Mouse (Mus musculus) hindbrain, embryonic 10.5 days (tissue): ENCODE data around the gene Bbs1. TPM values are rescaled to one million over a fixed set of nuclear protein-coding genes. Genes with fewer than 3 reads are reported as not detected.
A peak's percentile ranks its signal among the peaks of the same experiment; 100 is the strongest.

Experiments used
- DNase-seq: peaks from one replicate; pipeline ENCODE4 v3.0.0-alpha.2; 2017; ENCODE audit warnings: low spot score
- H3K27ac ChIP-seq: fragments of 300-500 bp; sonication (generic); 2 replicates; pipeline ENCODE4 v1.5.1; 2016; ENCODE audit warnings: mild to moderate bottlenecking, moderate library complexity
- H3K27me3 ChIP-seq: fragments of 300-500 bp; sonication (generic); 2 replicates; pipeline ENCODE4 v1.6.1; 2016; ENCODE audit warnings: mild to moderate bottlenecking; ENCODE audit not compliant: poor library complexity, insufficient read depth, severe bottlenecking
- H3K36me3 ChIP-seq: fragments of 300-500 bp; sonication (generic); 2 replicates; pipeline ENCODE4 v1.6.1; 2016; ENCODE audit warnings: mild to moderate bottlenecking, moderate library complexity
- H3K4me1 ChIP-seq: fragments of 300-500 bp; sonication (generic); replicated peaks from 2 replicates; pipeline ENCODE4 v1.6.1; 2016; ENCODE audit warnings: mild to moderate bottlenecking
- H3K4me3 ChIP-seq: fragments of 300-500 bp; sonication (generic); 2 replicates; pipeline ENCODE4 v1.5.1; 2016; ENCODE audit warnings: mild to moderate bottlenecking, moderate library complexity
- H3K9me3 ChIP-seq: fragments of 300-500 bp; sonication (generic); 2 replicates; pipeline ENCODE4 v1.6.1; 2016; ENCODE audit warnings: mild to moderate bottlenecking, moderate library complexity
- WGBS: fragments of 180-500 bp; shearing (Covaris S2); methylation state at CpG from one replicate; pipeline ENCODE4 v1.1.7; 2016; 5-methylcytosine and 5-hydroxymethylcytosine counted together
- polyA plus RNA-seq: library from polyadenylated mRNA; unstranded; fragments of >200 nt; fragmentation: Nextera tagmentation; extraction: Ambion mirVana; gene quantifications from 2 replicates; pipeline ENCODE4 v1.2.1, GENCODE M21; 2016

Gene Bbs1
- polyA plus RNA-seq, 1 experiment from 2014 or later = 8.3 TPM

- Histone ChIP-seq H3K27ac (no peak overlapping the region), H3K27me3 (no peaks in the 10 kb centered on the region), H3K4me1 (no peaks in the 10 kb centered on the region; the same call in 1 of the 2 replicates), H3K36me3 (peaks cover 100% of the 10 kb centered on the region), H3K4me3 (no peak overlapping the region), H3K9me3 (no peaks in the 10 kb centered on the region)
- WGBS = 82% methylated on average over 10 of the region's 10 CpGs
- DNase-seq = no peak
Measured at GRCm38 (mm10) chr19:4916827-4917226, 10.4 kb upstream of the Bbs1 start.

DNA sequence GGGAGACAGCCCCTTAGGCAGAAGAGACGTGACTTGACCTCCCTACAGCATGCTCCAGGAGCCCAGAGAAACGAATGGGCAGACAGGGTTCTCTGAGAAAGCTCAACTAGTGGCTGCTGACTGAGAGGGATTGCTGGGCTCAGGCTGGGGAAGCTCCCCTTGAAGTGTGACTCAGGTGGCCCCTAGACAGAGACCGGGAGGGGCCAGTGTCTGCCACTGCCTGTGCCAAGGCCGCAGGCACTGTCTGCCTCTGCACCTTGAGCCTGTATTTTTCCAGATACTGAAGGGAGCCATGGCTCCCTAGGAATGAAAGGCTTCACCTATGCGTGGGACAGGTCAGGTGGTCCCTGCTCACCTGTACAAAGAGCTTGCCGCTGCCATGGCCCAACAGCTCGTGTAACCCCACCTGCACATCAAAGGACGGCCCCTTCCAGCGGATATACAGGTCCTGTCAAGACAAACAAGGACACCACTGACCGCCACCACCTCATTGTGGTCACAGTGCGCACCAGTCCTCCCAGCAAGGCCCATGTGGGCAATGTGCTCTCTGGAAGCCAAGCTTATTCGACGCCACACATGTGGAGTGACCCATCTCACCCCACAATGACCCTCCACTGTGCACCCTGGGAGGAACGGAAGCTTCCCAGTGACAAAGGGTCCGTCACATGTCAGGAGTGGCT, 9.6 kb upstream of the Bbs1 start:
- peaks cover 99% of the 10 kb centered on the region for H3K36me3 ChIP-seq

GRCm38 (mm10) chr19:4909376-4909775, 2.9 kb upstream of the Bbs1 start:
- peaks cover 75% of the 10 kb centered on the region for H3K36me3 ChIP-seq
- peaks cover 10% of the 10 kb centered on the region for H3K4me1 ChIP-seq
- WGBS = 92% methylated on average over 7 of the region's 7 CpGs
- no peak overlapping the region for H3K4me3 ChIP-seq
- DNase-seq = no peak
- no peaks in the 10 kb centered on the region for H3K9me3 ChIP-seq
- H3K27ac ChIP-seq = no peak overlapping the region
- no peaks in the 10 kb centered on the region for H3K27me3 ChIP-seq

More for the DNA sequence above, 9.6 kb upstream of the Bbs1 start:
- no peaks in the 10 kb centered on the region; the same call in 1 of the 2 replicates for H3K4me1 ChIP-seq
- no peak overlapping the region for H3K4me3 ChIP-seq
- H3K9me3 ChIP-seq = no peaks in the 10 kb centered on the region
- 85% methylated on average over 15 of the region's 15 CpGs for WGBS
- no peaks in the 10 kb centered on the region for H3K27me3 ChIP-seq
- no peak for DNase-seq
- no peak overlapping the region for H3K27ac ChIP-seq

- peak; percentile 29 for DNase-seq
- Histone ChIP-seq H3K4me3 (no peak overlapping the region), H3K9me3 (no peaks in the 10 kb centered on the region), H3K4me1 (peaks cover 10% of the 10 kb centered on the region), H3K27ac (no peak overlapping the region), H3K36me3 (peaks cover 70% of the 10 kb centered on the region), H3K27me3 (no peaks in the 10 kb centered on the region)
- 88% methylated on average over 4 of the region's 4 CpGs for WGBS
Measured at GRCm38 (mm10) chr19:4908107-4908506, 1.7 kb upstream of the Bbs1 start.

DNA sequence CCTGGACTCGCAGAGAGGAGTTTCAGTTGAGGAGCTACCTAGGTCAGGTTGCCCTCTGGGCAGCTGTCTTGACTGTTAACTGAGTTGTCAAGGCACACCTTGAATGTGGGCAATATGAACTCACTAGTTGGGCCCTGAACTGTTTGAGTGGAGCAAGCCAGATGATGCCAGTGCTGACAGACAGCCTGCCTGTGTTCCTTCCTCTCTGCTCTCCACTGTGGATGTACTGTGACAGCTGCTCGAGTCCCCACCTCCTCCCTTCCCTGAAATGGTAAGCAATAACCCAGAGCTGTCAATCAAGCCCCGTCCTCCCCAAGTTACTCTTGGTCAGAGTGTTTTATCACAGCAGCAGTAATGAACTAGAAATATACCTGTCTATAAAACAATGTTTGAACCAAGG, 6.5 kb downstream of the Bbs1 start:
- no peaks in the 10 kb centered on the region for H3K27me3 ChIP-seq
- 81% methylated on average over 3 of the region's 3 CpGs for WGBS
- no peak overlapping the region for H3K4me3 ChIP-seq
- 0 out of 2 replicates have a peak, but pooled peaks cover 5% of the 10 kb centered on the region for H3K4me1 ChIP-seq
- no peak for DNase-seq
- H3K36me3 ChIP-seq = peaks cover 54% of the 10 kb centered on the region
- H3K9me3 ChIP-seq = no peaks in the 10 kb centered on the region
- no peak overlapping the region for H3K27ac ChIP-seq

GRCm38 (mm10) chr19:4898972-4899371, 7.5 kb downstream of the Bbs1 start:
- Histone ChIP-seq H3K27ac (no peak overlapping the region), H3K27me3 (no peaks in the 10 kb centered on the region), H3K36me3 (peaks cover 63% of the 10 kb centered on the region), H3K4me1 (0 out of 2 replicates have a peak, but pooled peaks cover 5% of the 10 kb centered on the region), H3K4me3 (no peak overlapping the region), H3K9me3 (no peaks in the 10 kb centered on the region)
- DNase-seq = no peak
- WGBS = 75% methylated on average over 9 of the region's 9 CpGs

- H3K27me3 ChIP-seq = no peaks in the 10 kb centered on the region
- no peaks in the 10 kb centered on the region for H3K9me3 ChIP-seq
- H3K36me3 ChIP-seq = peaks cover 62% of the 10 kb centered on the region
- WGBS = 57% methylated on average over 21 of the region's 21 CpGs
- H3K27ac ChIP-seq = no peak overlapping the region
- DNase-seq = no peak
- no peak overlapping the region for H3K4me3 ChIP-seq
- 0 out of 2 replicates have a peak, but pooled peaks cover 5% of the 10 kb centered on the region for H3K4me1 ChIP-seq
Measured at GRCm38 (mm10) chr19:4896780-4897520, 9.5 kb downstream of the Bbs1 start.

- 89% methylated on average over 3 of the region's 3 CpGs for WGBS
- Histone ChIP-seq H3K27me3 (no peaks in the 10 kb centered on the region), H3K9me3 (no peaks in the 10 kb centered on the region), H3K4me3 (no peak overlapping the region), H3K4me1 (no peaks in the 10 kb centered on the region), H3K27ac (no peak overlapping the region), H3K36me3 (peaks cover 59% of the 10 kb centered on the region)
- no peak for DNase-seq
Measured at GRCm38 (mm10) chr19:4891798-4892197, 14.6 kb downstream of the Bbs1 start.

- no peak for DNase-seq
- no peaks in the 10 kb centered on the region for H3K27me3 ChIP-seq
- H3K9me3 ChIP-seq = no peaks in the 10 kb centered on the region
- 88% methylated on average over 10 of the region's 10 CpGs for WGBS
- no peak overlapping the region for H3K27ac ChIP-seq
- no peaks in the 10 kb centered on the region for H3K4me1 ChIP-seq
- H3K36me3 ChIP-seq = peaks cover 56% of the 10 kb centered on the region
- H3K4me3 ChIP-seq = no peak overlapping the region
Measured at GRCm38 (mm10) chr19:4889791-4890190, 16.6 kb downstream of the Bbs1 start.

GRCm38 (mm10) chr19:4883961-4884360, 22.5 kb downstream of the Bbs1 start:
- H3K27ac ChIP-seq = no peak overlapping the region
- DNase-seq = no peak
- WGBS = 85% methylated on average over 4 of the region's 4 CpGs
- H3K36me3 ChIP-seq = peaks cover 10% of the 10 kb centered on the region
- H3K4me3 ChIP-seq = no peak overlapping the region
- H3K4me1 ChIP-seq = peaks cover 14% of the 10 kb centered on the region
- H3K27me3 ChIP-seq = no peaks in the 10 kb centered on the region
- H3K9me3 ChIP-seq = no peaks in the 10 kb centered on the region

- no peak for DNase-seq
- H3K27ac ChIP-seq = peak overlapping the region; percentile 88
Measured at GRCm38 (mm10) chr19:4879324-4879703, 27.1 kb downstream of the Bbs1 start.

GRCm38 (mm10) chr19:4878405-4879323, 27.8 kb downstream of the Bbs1 start, which contains the start of gene Zdhhc24:
TSS of gene Zdhhc24 (plus strand) at chr19:4878668.
- H3K4me3 ChIP-seq = peak within 1 kb of the TSS; percentile 95
- H3K4me1 ChIP-seq = peaks cover 38% of the 10 kb centered on the region
- H3K36me3 ChIP-seq = peaks cover 4% of the 10 kb centered on the region; the same call in 1 of the 2 replicates
- H3K9me3 ChIP-seq = no peaks in the 10 kb centered on the region
- H3K27ac ChIP-seq = peak within 1 kb of the TSS; percentile 88
- 1% methylated on average over 52 of the region's 52 CpGs for WGBS
- peaks cover 12% of the 10 kb centered on the region for H3K27me3 ChIP-seq
- peak; percentile 98 for DNase-seq

More at GRCm38 (mm10) chr19:4879324-4879703, 27.1 kb downstream of the Bbs1 start:
- Histone ChIP-seq H3K4me3 (peak overlapping the region; percentile 95), H3K4me1 (peaks cover 38% of the 10 kb centered on the region), H3K36me3 (peaks cover 9% of the 10 kb centered on the region), H3K27me3 (peaks cover 12% of the 10 kb centered on the region), H3K9me3 (no peaks in the 10 kb centered on the region)
- WGBS = 71% methylated on average over 10 of the region's 10 CpGs
